Comparison of ENCODE assay signal across 8 mouse cellular contexts in genomic region chr6:88942595-88942994, GRCm38 (mm10). TPM values are rescaled to one million over a fixed set of nuclear protein-coding genes. Genes with fewer than 3 reads are reported as not detected.
DNase-seq lines count a peak whose midpoint lies in the region; ATAC-seq and TF ChIP-seq lines count a peak whose summit lies in the region.

No protein-coding gene starts in this region.

- no peak for TF ChIP-seq EP300 in lung, postnatal 0 days (IDR thresholded peaks at IDR 0.05)

- ATAC-seq in heart, embryonic 16.5 days (replicated peaks; ENCODE audit: extremely low read depth, insufficient read depth, low FRiP score) = no peak
- peak; percentile 81 for ATAC-seq in midbrain, embryonic 12.5 days (ENCODE audit: low FRiP score, low read depth)
- no peak for ATAC-seq in lung, postnatal 0 days
- no peak for ATAC-seq in erythroblast, adult 5-6 weeks (replicated peaks; ENCODE audit: low FRiP score, poor library complexity, severe bottlenecking)

- 67% methylated on average over 8 of the region's 8 CpGs for WGBS in heart, embryonic 16.5 days
- 3% methylated on average over 8 of the region's 8 CpGs for WGBS in midbrain, embryonic 12.5 days
- 47% methylated on average over 8 of the region's 8 CpGs for WGBS in lung, postnatal 0 days

- peaks cover 45% of the 10 kb centered on the region for H3K4me1 ChIP-seq in heart, embryonic 16.5 days (ENCODE audit: control insufficient read depth, insufficient read depth, low read length)
- peaks cover 68% of the 10 kb centered on the region for H3K4me1 ChIP-seq in midbrain, embryonic 12.5 days
- peaks cover 3% of the 10 kb centered on the region; the same call in 1 of the 2 replicates for H3K4me1 ChIP-seq in lung, postnatal 0 days (ENCODE audit: insufficient read depth, low read depth, low read length)

- peak overlapping the region; percentile 90 for H3K27ac ChIP-seq in heart, embryonic 16.5 days (ENCODE audit: low read length)
- H3K27ac ChIP-seq in midbrain, embryonic 12.5 days (replicated peaks) = peak overlapping the region; percentile 89
- H3K27ac ChIP-seq in lung, postnatal 0 days (ENCODE audit: low read length) = no peak overlapping the region

- no peak overlapping the region for H3K9ac ChIP-seq in heart, embryonic 16.5 days (ENCODE audit: low read length)
- no peak overlapping the region for H3K9ac ChIP-seq in midbrain, embryonic 12.5 days (replicated peaks)
- H3K9ac ChIP-seq in lung, postnatal 0 days (replicated peaks; ENCODE audit: low read depth) = no peak overlapping the region

- no peak overlapping the region for H3K4me2 ChIP-seq in heart, embryonic 16.5 days (ENCODE audit: low read depth, low read length)
- peak overlapping the region; percentile 39 for H3K4me2 ChIP-seq in midbrain, embryonic 12.5 days (replicated peaks)
- no peak overlapping the region for H3K4me2 ChIP-seq in lung, postnatal 0 days (replicated peaks; ENCODE audit: low read depth, low read length)

- H3K36me3 ChIP-seq in heart, embryonic 16.5 days (ENCODE audit: control insufficient read depth, insufficient read depth) = no peaks in the 10 kb centered on the region
- H3K36me3 ChIP-seq in midbrain, embryonic 12.5 days = no peaks in the 10 kb centered on the region
- H3K36me3 ChIP-seq in lung, postnatal 0 days (ENCODE audit: insufficient read depth, low read length) = no peaks in the 10 kb centered on the region

- no peaks in the 10 kb centered on the region for H3K9me3 ChIP-seq in heart, embryonic 16.5 days (replicated peaks; ENCODE audit: control insufficient read depth, low read length)
- H3K9me3 ChIP-seq in midbrain, embryonic 12.5 days = no peaks in the 10 kb centered on the region
- H3K9me3 ChIP-seq in lung, postnatal 0 days (ENCODE audit: low read length) = no peaks in the 10 kb centered on the region

- no peaks in the 10 kb centered on the region for H3K27me3 ChIP-seq in heart, embryonic 16.5 days (ENCODE audit: control insufficient read depth, insufficient read depth, low read length)
- no peaks in the 10 kb centered on the region for H3K27me3 ChIP-seq in midbrain, embryonic 12.5 days
- no peaks in the 10 kb centered on the region for H3K27me3 ChIP-seq in lung, postnatal 0 days (replicated peaks; ENCODE audit: insufficient read depth, low read length)

- TF ChIP-seq CTCF in lung, postnatal 0 days (IDR thresholded peaks at IDR 0.05) = no peak

- H3K4me3 ChIP-seq in heart, embryonic 16.5 days (ENCODE audit: low read length) = no peak overlapping the region
- H3K4me3 ChIP-seq in midbrain, embryonic 12.5 days = 0 out of 2 replicates have a peak overlapping the region, but pooled peaks have one; percentile 10
- H3K4me3 ChIP-seq in lung, postnatal 0 days (ENCODE audit: low read depth, low read length) = no peak overlapping the region

- peak; percentile 61 to 80 for DNase-seq in cerebellum, postnatal 4 days (ENCODE audit: low spot score in 2 of 2)
- no peak for DNase-seq in cerebellum, adult 9-11 months
- DNase-seq in brain, adult 2 months (ENCODE audit: low read depth, low spot score) = peak; percentile 78
- DNase-seq in lung, postnatal 0 days (ENCODE audit: low spot score) = no peak
- no peak for DNase-seq in spleen, postnatal 10 days (ENCODE audit: low spot score in 2 of 2)

RNA-seq across cellular contexts. Expression of gene Tpra1, which starts 40.5 kb away (rescaled TPM):
- polyA plus RNA-seq in heart, embryonic 16.5 days (2015; fragmentation: Nextera tagmentation; extraction: Ambion mirVana) = 54.9 and 58.0 TPM in 2 replicates
- polyA plus RNA-seq in midbrain, embryonic 12.5 days (2016; fragmentation: Nextera tagmentation; extraction: Ambion mirVana) = 53.6 and 61.7 TPM in 2 replicates
- polyA plus RNA-seq in lung, postnatal 0 days (2015; fragmentation: Nextera tagmentation; extraction: Ambion mirVana) = 72.0 and 78.8 TPM in 2 replicates
- 112 and 136 TPM in 2 replicates for total RNA-seq in erythroblast, adult 5-6 weeks (2015; ENCODE audit: low replicate concordance)
- total RNA-seq in erythroblast, adult 5-6 weeks (2017; ENCODE audit: low replicate concordance) = 210 and 272 TPM in 2 replicates

RNA-seq across cellular contexts. Expression of gene Mcm2, which starts 44.0 kb away (rescaled TPM):
- 88.3 and 94.7 TPM in 2 replicates for polyA plus RNA-seq in heart, embryonic 16.5 days (2015; fragmentation: Nextera tagmentation; extraction: Ambion mirVana)
- 157 and 158 TPM in 2 replicates for polyA plus RNA-seq in midbrain, embryonic 12.5 days (2016; fragmentation: Nextera tagmentation; extraction: Ambion mirVana)
- 14.5 and 15.3 TPM in 2 replicates for polyA plus RNA-seq in lung, postnatal 0 days (2015; fragmentation: Nextera tagmentation; extraction: Ambion mirVana)
- 30.6 and 34.7 TPM in 2 replicates for total RNA-seq in erythroblast, adult 5-6 weeks (2015; ENCODE audit: low replicate concordance)
- total RNA-seq in erythroblast, adult 5-6 weeks (2017; ENCODE audit: low replicate concordance) = 78.5 and 87.8 TPM in 2 replicates

Comparison
In these comparisons a context has a peak if more than half of its experiments do, and no peak if none do; other contexts are left out.
1. DNase-seq: peak in cerebellum, postnatal 4 days (2 of 2) and brain, adult 2 months (single experiment); none in cerebellum, adult 9-11 months (single experiment), lung, postnatal 0 days (single experiment) and spleen, postnatal 10 days (0 of 2).